Mouse (Mus musculus) kidney, embryonic 15.5 days (tissue): ENCODE data around the gene Fsip1. TPM values are rescaled to one million over a fixed set of nuclear protein-coding genes. Genes with fewer than 3 reads are reported as not detected.

Experiments
- microRNA-seq: library from miRNA; unstranded; fragments of <30 nt; microRNA quantifications from one replicate; pipeline ENCODE4, GENCODE M21; 2016
- polyA plus RNA-seq: library from polyadenylated mRNA; unstranded; fragments of >200 nt; fragmentation: Nextera tagmentation; extraction: Ambion mirVana; gene quantifications from 2 replicates; pipeline ENCODE4 v1.2.1, GENCODE M21; 2015

The Fsip1 gene
- polyA plus RNA-seq, 1 experiment from 2014 or later, result 0.93 TPM

Small RNA genes lying within 50 kb of the gene (microRNA-seq; reads per million reads assigned to microRNA genes)
- not detected for gene Gm22800

Other genes with a start within 250 kb of the Fsip1 start
- gene Thbs1, start 145.1 kb downstream of the Fsip1 start, polyA plus RNA-seq, result 35.1 and 38.3 TPM in 2 replicates
- gene Gpr176, start 116.5 kb upstream of the Fsip1 start, polyA plus RNA-seq, result 1.1 and 1.4 TPM in 2 replicates
- gene Eif2ak4, start 131.7 kb upstream of the Fsip1 start, polyA plus RNA-seq, result 12.3 and 13.8 TPM in 2 replicates
- gene Srp14, start 222.7 kb upstream of the Fsip1 start, polyA plus RNA-seq, result 224 and 241 TPM in 2 replicates